Mouse (Mus musculus) mature B cell (primary cell): ENCODE measurements around the gene Wdr89.
"Not testable (repeated sequence)": the region's sequence is repeated elsewhere in the genome, so short reads cannot be mapped to it uniquely, and the experiment has no call there.

Experiments
- in situ Hi-C: fragments of 300-500 bp; cut with MboI; formaldehyde crosslinking; loops from 2 replicates; pipeline ENCODE4 v1.14.3; 2019

Gene Wdr89

DNA sequence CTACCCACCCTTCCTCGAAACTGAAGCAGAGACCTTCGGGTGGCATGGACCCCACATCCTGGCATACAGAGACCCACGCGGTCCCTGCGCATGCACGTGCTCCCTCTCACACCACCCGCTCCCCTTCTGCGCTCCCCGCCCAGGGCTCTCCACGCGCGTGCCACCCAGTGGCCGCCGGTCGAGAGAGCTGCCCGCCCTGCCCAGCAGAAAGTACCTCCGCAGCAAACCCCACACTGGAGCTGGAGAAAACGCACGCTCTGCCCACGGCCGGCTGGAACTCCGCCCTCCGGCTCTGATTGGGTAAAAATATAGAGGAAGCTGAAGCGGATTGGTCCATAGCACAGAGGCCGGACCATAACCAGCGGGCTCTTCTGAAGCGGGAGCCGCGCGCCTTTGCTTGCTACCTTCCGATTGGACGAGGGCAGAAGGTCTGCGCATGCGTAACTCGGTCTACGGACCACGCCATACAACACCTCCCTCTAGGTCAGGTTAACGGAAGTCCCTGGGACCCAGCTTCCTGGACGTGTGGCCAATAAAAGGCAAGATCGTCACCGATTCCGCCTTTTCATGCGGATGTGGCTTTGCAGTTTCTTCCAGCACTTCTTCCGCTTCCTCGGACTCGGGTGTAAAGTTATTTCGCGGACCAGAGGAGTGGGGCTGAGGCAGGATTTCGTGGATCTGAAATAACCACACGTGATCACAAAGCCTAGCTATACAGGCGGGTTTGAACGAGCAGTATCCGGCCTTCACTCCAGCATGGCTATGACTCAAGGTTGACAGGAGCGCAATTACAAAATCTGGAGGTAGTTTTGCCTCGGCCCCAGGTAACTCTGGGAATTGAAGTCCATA, at the start of gene Wdr89:
TSS of gene Wdr89 (minus strand) at position 280 of the 849 bp plus-strand sequence.
- in situ Hi-C loops = no loop called here

DNA sequence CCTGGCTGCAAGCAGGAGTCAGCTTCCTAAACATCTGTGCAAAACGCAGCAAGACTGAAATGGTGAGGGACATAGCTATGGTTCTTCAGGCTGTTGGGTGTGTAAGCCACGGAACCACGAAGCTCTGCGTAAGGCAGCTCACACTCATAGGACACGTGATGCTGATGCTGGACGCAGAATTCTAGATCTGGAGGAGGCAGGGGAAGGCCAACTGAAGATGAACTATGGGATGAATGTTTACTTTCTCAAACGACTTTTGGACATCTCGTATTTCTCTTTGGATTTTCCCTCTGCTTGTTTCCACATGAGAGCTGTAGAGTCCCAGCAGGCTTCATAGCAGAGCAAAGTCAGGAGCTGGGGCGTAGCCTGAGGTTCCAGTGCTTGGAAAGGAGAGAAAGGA, 44.3 kb upstream of the Wdr89 start:
- in situ Hi-C loops = no loop called here

GRCm38 (mm10) chr12:75712905-75713304, 43.6 kb upstream of the Wdr89 start:
- in situ Hi-C loops = not testable (repeated sequence)

GRCm38 (mm10) chr12:75710596-75711376, 41.4 kb upstream of the Wdr89 start:
- in situ Hi-C loops = no loop called here

DNA sequence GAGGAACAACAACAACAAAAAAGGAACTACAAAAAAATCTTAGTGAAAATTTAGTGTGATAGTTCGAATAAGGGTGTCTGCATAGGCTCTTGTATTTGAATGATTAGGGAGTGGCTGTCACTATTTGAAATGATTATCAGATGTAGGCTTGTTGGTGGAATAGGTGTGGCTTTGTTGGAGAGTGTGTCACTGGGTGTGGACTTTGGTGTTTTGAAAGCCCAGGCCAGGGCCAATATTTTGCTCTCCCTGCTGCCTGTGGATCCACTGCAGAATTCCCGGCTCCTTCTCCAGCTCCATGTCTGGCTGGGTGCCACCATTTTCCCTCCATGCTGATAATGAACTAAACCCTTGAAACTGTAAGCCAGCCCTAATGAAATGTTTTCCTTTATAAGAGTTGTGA, 40.2 kb upstream of the Wdr89 start:
- in situ Hi-C loops = no loop called here

DNA sequence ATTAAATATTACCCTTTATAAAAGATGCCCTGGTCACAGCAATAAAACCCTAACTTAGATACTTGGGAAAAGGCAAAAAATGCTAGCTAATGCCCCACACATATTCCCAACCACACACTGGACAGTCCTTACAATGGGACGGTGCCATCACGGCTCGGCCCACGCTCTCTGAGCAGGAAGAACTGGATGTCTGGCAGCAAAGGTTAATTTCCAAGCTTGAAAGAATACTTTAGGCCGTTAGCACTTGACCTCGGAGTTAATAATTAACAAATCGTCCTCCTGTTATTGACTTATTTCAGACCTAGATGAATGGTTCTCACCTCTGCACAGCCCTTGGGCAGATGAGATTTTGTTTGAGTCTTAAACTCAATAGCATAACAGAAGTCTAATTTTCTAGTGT, 37.3 kb upstream of the Wdr89 start:
- in situ Hi-C loops = no loop called here

DNA sequence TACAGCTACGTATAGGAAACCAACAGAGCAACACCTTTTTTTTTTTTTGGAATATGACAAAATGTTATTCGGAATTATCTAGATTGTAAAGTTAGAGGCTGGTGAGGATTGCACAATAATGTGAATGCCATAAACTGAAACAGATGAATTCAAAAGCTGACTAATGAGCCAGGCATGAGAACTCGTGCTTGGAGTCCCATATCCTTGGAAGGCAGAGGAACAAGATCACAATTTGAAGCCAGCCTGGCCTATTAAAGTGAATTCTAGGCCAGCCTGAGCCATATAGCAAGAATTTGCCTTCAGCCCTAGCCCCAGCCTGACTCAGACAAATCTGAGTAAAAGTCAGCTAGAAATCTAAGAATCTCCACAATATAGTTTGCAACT, 33.4 kb upstream of the Wdr89 start:
- in situ Hi-C loops = no loop called here

- in situ Hi-C loops = no loop called here
Measured at GRCm38 (mm10) chr12:75702084-75702738, 32.9 kb upstream of the Wdr89 start.

DNA sequence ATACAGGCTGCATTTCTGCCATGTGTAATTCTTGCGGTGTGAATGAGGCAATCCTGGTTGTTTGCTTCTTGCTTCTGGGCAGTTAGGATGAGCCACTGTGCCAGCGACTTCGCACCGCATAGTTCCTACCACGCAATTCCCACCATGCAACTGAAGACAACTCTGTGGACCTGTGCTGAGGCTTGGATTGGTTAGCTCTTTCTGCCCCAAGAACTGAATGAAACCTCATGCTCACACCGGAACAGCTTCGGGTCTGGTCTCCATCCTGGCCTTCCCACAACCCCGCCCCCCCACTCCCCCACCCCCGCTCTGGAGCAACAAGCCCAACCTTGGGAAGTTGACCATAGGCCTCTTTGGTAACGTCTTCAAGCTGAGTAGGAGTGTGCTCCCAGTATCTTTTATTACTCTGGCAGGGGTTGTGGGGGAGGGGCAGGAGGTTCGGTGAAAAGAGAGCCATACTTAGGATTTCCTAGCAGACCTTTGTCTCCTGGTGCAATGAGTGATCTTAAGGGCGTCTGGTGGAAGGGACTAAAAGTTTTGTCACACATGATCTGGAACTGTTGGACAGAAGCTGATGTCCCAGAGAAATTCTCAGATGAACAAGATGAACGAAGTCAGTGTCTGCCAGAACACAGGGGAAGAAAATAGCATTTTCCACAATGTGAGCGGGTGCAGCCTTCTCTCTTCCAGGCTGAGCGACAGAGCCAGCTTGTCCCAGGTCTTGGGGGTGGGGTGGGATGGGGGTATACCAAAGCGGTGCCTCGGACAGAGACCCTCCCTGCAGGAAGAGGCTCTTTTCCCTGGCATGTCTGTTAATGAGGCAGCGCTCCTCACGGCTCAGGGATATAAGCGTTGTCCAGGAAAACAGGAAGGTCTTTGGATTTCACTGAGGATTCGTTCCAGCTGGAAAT, 32.1 kb upstream of the Wdr89 start:
- in situ Hi-C loops = no loop called here

DNA sequence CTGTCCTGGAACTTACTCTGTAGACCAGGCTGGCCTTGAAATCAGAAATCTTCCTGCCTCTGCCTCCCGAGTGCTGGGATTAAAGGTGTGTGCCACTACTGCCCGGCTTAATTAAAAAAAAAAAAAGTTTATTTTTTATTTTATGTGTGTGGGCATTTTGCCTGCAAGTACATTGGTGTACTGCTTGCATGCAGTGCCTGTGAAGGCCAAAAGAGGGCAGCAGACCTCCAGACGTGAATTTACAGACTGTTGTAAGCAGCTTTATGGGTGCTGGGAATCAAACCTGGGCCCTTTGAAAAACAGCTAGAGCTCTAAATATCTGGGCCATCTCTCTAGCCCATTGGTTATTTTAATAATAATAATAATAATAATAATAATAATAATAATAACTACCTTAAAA, 29.4 kb upstream of the Wdr89 start:
- in situ Hi-C loops = no loop called here

DNA sequence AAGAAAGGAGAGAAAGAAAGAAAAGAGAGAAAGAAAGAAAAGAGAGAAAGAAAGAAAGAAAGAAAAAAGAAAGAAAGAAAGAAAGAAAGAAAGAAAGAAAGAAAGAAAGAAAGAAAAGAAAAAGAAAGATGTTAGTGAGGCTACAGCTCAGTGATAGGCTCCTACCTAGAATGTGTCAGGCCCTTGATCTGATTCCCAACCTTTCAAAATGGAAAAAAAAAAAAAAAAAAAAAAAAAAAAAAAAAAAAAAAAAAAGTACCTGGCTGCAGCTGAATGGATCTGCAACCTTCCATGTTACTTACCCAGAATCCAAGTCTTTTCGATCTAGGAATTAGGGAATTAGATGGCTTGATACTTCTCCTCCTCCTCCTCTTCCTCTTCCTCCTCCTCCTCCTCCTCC, 26.5 kb upstream of the Wdr89 start:
- in situ Hi-C loops = not testable (repeated sequence)

- in situ Hi-C loops = no loop called here
Measured at GRCm38 (mm10) chr12:75689003-75689402, 19.7 kb upstream of the Wdr89 start.

GRCm38 (mm10) chr12:75687314-75687713, 18.0 kb upstream of the Wdr89 start:
- in situ Hi-C loops = no loop called here

GRCm38 (mm10) chr12:75684026-75684425, 14.7 kb upstream of the Wdr89 start:
- in situ Hi-C loops = not testable (repeated sequence)

DNA sequence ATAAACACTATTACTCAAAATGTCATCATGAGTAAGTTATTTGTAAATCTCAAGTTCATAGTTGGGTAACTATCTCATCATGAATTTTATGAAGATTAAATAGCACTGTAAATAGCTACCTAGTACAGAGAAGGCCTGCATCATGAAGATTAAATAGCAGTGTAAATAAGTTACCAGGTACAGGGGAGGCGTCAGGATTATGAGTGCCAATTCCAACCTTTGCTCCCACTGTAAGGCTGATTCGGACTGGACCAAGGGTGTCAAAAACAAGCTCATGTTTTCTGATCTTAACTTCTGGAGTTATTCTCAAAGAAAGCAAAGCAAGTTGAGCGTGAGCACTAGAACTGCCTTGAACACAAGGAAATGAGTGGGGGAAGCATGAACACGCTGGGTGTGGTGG, 14.3 kb upstream of the Wdr89 start:
- in situ Hi-C loops = no loop called here

DNA sequence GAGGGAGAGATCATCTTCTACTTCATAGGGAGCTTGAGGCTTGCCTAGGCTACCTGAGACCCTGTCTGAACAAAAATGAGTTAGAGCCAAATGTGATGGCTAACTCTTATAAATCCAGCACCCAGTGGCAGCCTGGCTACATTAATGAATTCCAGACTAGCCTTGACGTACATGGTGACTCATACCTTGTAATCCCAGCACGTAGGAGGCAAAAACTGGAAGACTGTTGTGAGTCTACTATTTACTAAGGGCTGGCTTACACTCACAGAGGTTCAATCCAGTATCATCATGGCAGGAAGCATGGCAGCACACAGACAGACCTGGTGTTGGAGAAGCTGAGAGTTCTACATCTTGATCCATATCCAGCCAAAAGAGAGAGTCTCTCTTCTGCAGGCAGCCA, 13.5 kb upstream of the Wdr89 start:
- in situ Hi-C loops = no loop called here

DNA sequence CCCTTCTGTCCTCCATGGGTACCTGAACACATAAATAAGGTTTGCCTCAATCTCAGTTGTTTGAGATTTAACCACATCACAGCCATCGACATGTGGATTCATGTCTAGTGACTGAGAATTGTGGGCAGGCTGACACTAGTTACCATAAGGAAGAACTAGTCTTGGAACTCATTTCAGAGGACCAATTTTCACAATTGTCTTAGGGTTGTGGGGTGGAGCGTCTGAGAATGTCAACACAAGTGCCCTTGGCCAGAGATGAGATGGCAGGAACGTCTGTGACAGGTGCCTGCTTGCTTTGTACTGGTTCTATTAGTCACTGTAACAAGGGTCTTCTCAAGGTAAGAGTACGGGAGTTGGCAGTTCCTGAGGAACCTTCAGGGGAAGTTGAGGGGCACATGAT, 11.8 kb upstream of the Wdr89 start:
- in situ Hi-C loops = no loop called here

DNA sequence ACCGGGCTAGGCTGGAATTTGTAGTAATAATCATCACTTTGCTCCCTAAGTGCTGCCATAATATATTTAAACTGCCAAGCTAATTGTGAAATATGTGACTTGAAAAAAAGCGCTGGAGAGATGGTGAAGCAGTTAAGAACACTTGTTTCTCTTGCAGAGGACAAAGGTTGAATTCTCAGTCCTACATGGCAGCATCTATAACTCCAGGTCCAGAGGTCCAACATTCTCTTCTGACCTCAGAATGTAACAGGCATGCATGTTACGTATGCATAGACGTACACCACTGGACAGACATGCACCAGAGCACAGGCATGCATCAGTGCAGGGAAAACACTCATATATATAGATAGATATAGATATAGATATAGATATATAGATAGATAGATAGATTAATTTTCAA, 9.1 kb upstream of the Wdr89 start:
- in situ Hi-C loops = no loop called here

- in situ Hi-C loops = no loop called here
Measured at GRCm38 (mm10) chr12:75672630-75673029, 3.3 kb upstream of the Wdr89 start.

GRCm38 (mm10) chr12:75671759-75672315, 2.5 kb upstream of the Wdr89 start:
- in situ Hi-C loops = no loop called here

DNA sequence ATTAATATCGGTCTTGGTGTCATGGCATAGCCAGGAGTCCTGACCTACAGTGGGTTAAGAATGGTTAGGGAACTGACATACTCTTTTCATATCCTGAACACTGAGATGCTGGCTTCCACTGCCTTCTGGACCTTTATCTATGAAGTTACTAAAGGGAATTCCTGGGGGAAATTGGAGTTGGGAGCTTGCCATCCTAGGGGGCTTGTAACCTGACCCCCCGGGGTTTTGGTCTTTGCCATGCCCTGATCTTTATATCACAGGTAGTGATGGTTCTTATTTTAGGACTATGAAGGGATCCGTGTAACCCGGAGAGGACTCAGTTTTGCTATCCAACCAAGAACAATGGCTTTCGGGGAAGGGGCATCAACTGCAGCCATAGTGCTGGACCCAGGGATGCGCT, 1.3 kb upstream of the Wdr89 start:
- in situ Hi-C loops = no loop called here
